18 mouse cellular contexts compared by ENCODE assay signal in genomic region chr17:51826461-51826860, GRCm38 (mm10). TPM values are rescaled to one million over a fixed set of nuclear protein-coding genes. Genes with fewer than 3 reads are reported as not detected.
DNase-seq lines count a peak whose midpoint lies in the region; ATAC-seq and TF ChIP-seq lines count a peak whose summit lies in the region.
"Had no signal": no experiment of that assay in that cellular context is flagged by ENCODE, and none has a peak within 500 bp of the region (broad histone marks: within the 10 kb centered on the region; RNA-seq: fewer than 3 reads in every experiment).

No protein-coding gene starts in this region.

- no peaks in the 10 kb centered on the region; the same call in 1 of the 2 replicates for H3K4me1 ChIP-seq in stomach, postnatal 0 days (replicated peaks; ENCODE audit: control insufficient read depth, insufficient read depth)
- no peaks in the 10 kb centered on the region for H3K4me1 ChIP-seq in liver, embryonic 12.5 days

- no peak overlapping the region for H3K9ac ChIP-seq in stomach, postnatal 0 days (ENCODE audit: low read length)
- H3K9ac ChIP-seq in liver, embryonic 12.5 days: no peak overlapping the region
- H3K9ac ChIP-seq: forebrain, embryonic 15.5 days; heart, embryonic 13.5 days; lung, embryonic 14.5 days had no signal

- no peak for ATAC-seq in megakaryocyte-erythroid progenitor cell, adult 5-6 weeks (replicated peaks; ENCODE audit: low FRiP score, low TSS enrichment, poor library complexity, severe bottlenecking)
- no peak for ATAC-seq in stomach, postnatal 0 days (ENCODE audit: low FRiP score, low TSS enrichment)
- ATAC-seq in liver, embryonic 12.5 days: no peak
- ATAC-seq: forebrain, embryonic 15.5 days had no signal

- H3K9me3 ChIP-seq in stomach, postnatal 0 days (ENCODE audit: control insufficient read depth, low read length): no peaks in the 10 kb centered on the region
- no peaks in the 10 kb centered on the region for H3K9me3 ChIP-seq in liver, embryonic 12.5 days (replicated peaks)
- H3K9me3 ChIP-seq: embryonic facial prominence, embryonic 10.5 days; forebrain, embryonic 15.5 days; heart, embryonic 13.5 days; limb, embryonic 10.5 days had no signal

- H3K4me2 ChIP-seq in stomach, postnatal 0 days (replicated peaks; ENCODE audit: low read depth): no peak overlapping the region
- H3K4me2 ChIP-seq in liver, embryonic 12.5 days: no peak overlapping the region
- H3K4me2 ChIP-seq: forebrain, embryonic 15.5 days; heart, embryonic 13.5 days; liver, embryonic 11.5 days; lung, embryonic 14.5 days had no signal

- no peak for TF ChIP-seq EP300 in stomach, postnatal 0 days (optimal IDR thresholded peaks at IDR 0.05)

- H3K36me3 ChIP-seq in stomach, postnatal 0 days (ENCODE audit: control insufficient read depth, insufficient read depth, low read length): no peaks in the 10 kb centered on the region
- H3K36me3 ChIP-seq in liver, embryonic 12.5 days: no peaks in the 10 kb centered on the region
- H3K36me3 ChIP-seq: embryonic facial prominence, embryonic 10.5 days; forebrain, embryonic 15.5 days; heart, embryonic 13.5 days; limb, embryonic 10.5 days had no signal

- no peak overlapping the region for H3K4me3 ChIP-seq in stomach, postnatal 0 days (ENCODE audit: low read depth, low read length)
- no peak overlapping the region for H3K4me3 ChIP-seq in liver, embryonic 12.5 days
- H3K4me3 ChIP-seq: embryonic facial prominence, embryonic 10.5 days; erythroblast, embryonic 14.5 days; forebrain, embryonic 15.5 days; heart, embryonic 13.5 days; limb, embryonic 10.5 days had no signal

- peaks cover 11% of the 10 kb centered on the region; the same call in 1 of the 2 replicates for H3K27me3 ChIP-seq in stomach, postnatal 0 days (ENCODE audit: control insufficient read depth, insufficient read depth, low read length)
- peaks cover 32% of the 10 kb centered on the region for H3K27me3 ChIP-seq in liver, embryonic 12.5 days (replicated peaks)

- peak; percentile 71 for DNase-seq in CD4-positive, CD25-positive, alpha-beta regulatory T cell, adult 2 months (ENCODE audit: low read depth, low spot score)
- DNase-seq in ES-CJ7 (ENCODE audit: low read depth, low spot score): peak; percentile 16
- peak; percentile 82 for DNase-seq in naive thymus-derived CD4-positive, alpha-beta T cell, adult 2 months (ENCODE audit: low read depth)
- peak; percentile 85 for DNase-seq in thymus, postnatal 14 days
- no peak for DNase-seq in stomach, postnatal 0 days (ENCODE audit: low spot score)
- DNase-seq: cerebellum, postnatal 14 days; heart, postnatal 4 days; lung, embryonic 14.5 days; midbrain, embryonic 14.5 days had no signal

- H3K27ac ChIP-seq in stomach, postnatal 0 days (replicated peaks): no peak overlapping the region
- H3K27ac ChIP-seq in liver, embryonic 12.5 days: no peak overlapping the region
- H3K27ac ChIP-seq: embryonic facial prominence, embryonic 10.5 days; forebrain, embryonic 15.5 days; heart, embryonic 13.5 days; limb, embryonic 10.5 days; macrophage had no signal

- 58% methylated on average over 4 of the region's 4 CpGs for WGBS in stomach, postnatal 0 days
- 60% methylated on average over 4 of the region's 4 CpGs for whole genome bisulfite sequencing in liver, embryonic 12.5 days (ENCODE audit: insufficient replicate concordance)

- TF ChIP-seq CTCF in stomach, postnatal 0 days (IDR thresholded peaks at IDR 0.05; ENCODE audit: low read depth): no peak

RNA-seq across cellular contexts. Expression of gene Satb1, which starts 6.6 kb away (rescaled TPM):
- total RNA-seq in megakaryocyte-erythroid progenitor cell, adult 5-6 weeks (2014; fragmentation: Nextera tagmentation): 8.2 and 9.9 TPM in 2 replicates
- total RNA-seq in megakaryocyte-erythroid progenitor cell, adult 5-6 weeks (2017): 3.9 and 6.2 TPM in 2 replicates
- 2.6 and 2.9 TPM in 2 replicates for polyA plus RNA-seq in stomach, postnatal 0 days (2015; fragmentation: Nextera tagmentation; extraction: Ambion mirVana)
- polyA plus RNA-seq in liver, embryonic 12.5 days (2016; fragmentation: Nextera tagmentation; extraction: Ambion mirVana): 2.4 and 2.7 TPM in 2 replicates
